Mouse (Mus musculus): ENCODE results near the gene Fam102a. TPM values are rescaled to one million over a fixed set of nuclear protein-coding genes. Genes with fewer than 3 reads are reported as not detected.

The Fam102a gene
- polyA plus RNA-seq, 1 experiment from 2014 or later, result 19.9 TPM

DNA sequence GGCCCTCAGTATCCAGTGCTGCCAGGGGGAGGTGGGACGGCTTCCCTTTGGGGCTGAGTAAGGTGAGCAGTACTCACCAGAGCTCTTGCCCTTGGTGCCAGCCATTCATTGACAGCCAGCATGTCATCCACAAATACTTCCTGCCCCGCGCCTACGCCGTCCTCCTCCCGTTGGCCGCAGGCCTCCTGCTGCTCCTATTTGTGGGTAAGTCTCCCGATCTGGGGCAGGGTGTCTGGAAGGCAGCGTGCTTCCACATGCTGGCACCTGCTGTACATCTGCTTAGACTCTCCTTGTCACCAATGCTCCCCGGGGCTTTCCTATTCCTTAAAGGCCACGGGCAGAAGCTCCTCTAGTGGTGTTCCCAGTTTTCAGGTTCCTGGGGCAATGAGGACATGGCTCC is 37.1 kb downstream of the Fam102a start:
- no peak overlapping the region for H3K9ac ChIP-seq
- WGBS, result 86% methylated on average over 11 of the region's 11 CpGs
- no peak overlapping the region for H3K4me3 ChIP-seq (ENCODE audit: low read depth, low read length)
- H3K27me3 ChIP-seq (ENCODE audit: insufficient read depth, low read length), result no peaks in the 10 kb centered on the region
- no peak for TF ChIP-seq CTCF (IDR thresholded peaks at IDR 0.05; ENCODE audit: low read depth)
- ATAC-seq (ENCODE audit: insufficient read depth) (no peak), DNase-seq (no peak)
- no peak overlapping the region for H3K27ac ChIP-seq (ENCODE audit: low read depth)
- H3K4me1 ChIP-seq (ENCODE audit: insufficient read depth), result peaks cover 3% of the 10 kb centered on the region; the same call in 1 of the 2 replicates
- H3K36me3 ChIP-seq (ENCODE audit: insufficient read depth), result peaks cover 28% of the 10 kb centered on the region
- no peaks in the 10 kb centered on the region for H3K9me3 ChIP-seq (ENCODE audit: low read depth, low read length)
- no peak overlapping the region for H3K4me2 ChIP-seq

DNA sequence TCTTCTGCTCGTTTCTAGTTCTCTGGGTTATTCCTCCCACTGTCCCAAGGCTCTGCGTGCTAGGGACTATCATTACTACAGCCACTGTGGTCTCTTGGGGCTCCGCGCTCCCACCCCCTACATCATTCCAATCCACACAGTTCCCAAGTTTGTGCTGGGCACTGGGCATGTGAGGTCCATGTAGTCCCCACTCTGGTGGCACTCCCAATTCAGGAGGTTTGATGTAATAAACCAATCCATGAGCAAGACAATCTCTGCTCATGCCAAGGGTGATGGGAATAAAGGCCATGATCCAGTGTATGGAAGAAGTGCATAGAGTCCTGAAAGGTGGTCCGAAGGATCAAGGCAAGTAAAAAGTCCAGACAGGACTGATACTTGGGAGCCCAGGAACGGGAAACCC is 39.4 kb downstream of the Fam102a start, which contains the start of gene Pip5kl1:
Gene Pip5kl1 (plus strand): TSS at position 301 of the 400 bp plus-strand sequence.
- Histone ChIP-seq H3K9ac (0 out of 2 replicates have a peak within 1 kb of the TSS, but pooled peaks have one; percentile 20), H3K27me3 (ENCODE audit: insufficient read depth, low read length) (0 out of 2 replicates have a peak, but pooled peaks cover 9% of the 10 kb centered on the region), H3K36me3 (ENCODE audit: insufficient read depth) (peaks cover 11% of the 10 kb centered on the region; the same call in 1 of the 2 replicates), H3K27ac (ENCODE audit: low read depth) (no peak within 1 kb of the TSS), H3K9me3 (ENCODE audit: low read depth, low read length) (no peaks in the 10 kb centered on the region), H3K4me3 (ENCODE audit: low read depth, low read length) (peak within 1 kb of the TSS; percentile 40), H3K4me2 (peak within 1 kb of the TSS; percentile 85), H3K4me1 (ENCODE audit: insufficient read depth) (peaks cover 3% of the 10 kb centered on the region; the same call in 1 of the 2 replicates)
- 74% methylated on average over 6 of the region's 6 CpGs for WGBS
- no peak for TF ChIP-seq CTCF (IDR thresholded peaks at IDR 0.05; ENCODE audit: low read depth)
- no peak for ATAC-seq (ENCODE audit: insufficient read depth)
- DNase-seq, result no peak

DNA sequence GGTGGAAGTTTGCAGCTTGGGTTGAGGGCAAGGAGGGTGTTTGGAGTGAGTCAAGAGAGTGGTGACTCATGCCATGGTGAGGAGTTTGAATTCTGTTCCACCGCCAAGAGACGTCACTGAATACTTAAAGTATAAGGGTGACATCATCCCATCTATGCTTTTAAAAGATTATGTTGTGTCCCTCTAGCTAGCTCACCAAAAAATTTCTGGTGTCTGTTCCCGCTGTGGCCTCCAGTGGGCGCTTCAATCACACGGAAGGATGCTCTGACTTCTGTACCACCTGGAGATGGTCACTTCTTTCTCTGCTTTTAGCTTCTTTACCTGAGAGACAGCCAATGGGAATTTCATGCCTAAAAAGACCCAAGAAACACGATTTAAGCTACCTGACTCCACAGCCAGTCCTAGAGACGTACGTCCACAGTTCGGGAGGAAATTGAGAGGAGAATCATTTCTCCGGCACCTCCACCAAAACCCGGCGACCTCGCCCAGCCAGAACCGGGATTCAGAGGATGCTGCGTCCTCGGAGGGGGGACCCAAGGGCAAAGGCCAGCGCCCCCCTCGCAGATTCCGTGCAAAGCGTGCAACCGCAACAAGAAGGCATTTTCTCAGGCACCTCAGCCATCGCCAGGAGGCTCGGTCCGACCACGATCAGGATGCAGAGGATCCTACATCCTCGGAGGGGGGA is 39.9 kb downstream of the Fam102a start:
- ATAC-seq (ENCODE audit: insufficient read depth) (no peak), DNase-seq (peak; percentile 82)
- 2% methylated on average over 26 of the region's 26 CpGs for WGBS
- Histone ChIP-seq H3K9me3 (ENCODE audit: low read depth, low read length) (no peaks in the 10 kb centered on the region), H3K9ac (0 out of 2 replicates have a peak overlapping the region, but pooled peaks have one; percentile 20), H3K27ac (ENCODE audit: low read depth) (no peak overlapping the region), H3K27me3 (ENCODE audit: insufficient read depth, low read length) (0 out of 2 replicates have a peak, but pooled peaks cover 9% of the 10 kb centered on the region), H3K4me2 (peak overlapping the region; percentile 85), H3K4me1 (ENCODE audit: insufficient read depth) (peaks cover 3% of the 10 kb centered on the region; the same call in 1 of the 2 replicates), H3K36me3 (ENCODE audit: insufficient read depth) (peaks cover 11% of the 10 kb centered on the region; the same call in 1 of the 2 replicates), H3K4me3 (ENCODE audit: low read depth, low read length) (peak overlapping the region; percentile 40)
- TF ChIP-seq CTCF (IDR thresholded peaks at IDR 0.05; ENCODE audit: low read depth), result peak; percentile 79

DNA sequence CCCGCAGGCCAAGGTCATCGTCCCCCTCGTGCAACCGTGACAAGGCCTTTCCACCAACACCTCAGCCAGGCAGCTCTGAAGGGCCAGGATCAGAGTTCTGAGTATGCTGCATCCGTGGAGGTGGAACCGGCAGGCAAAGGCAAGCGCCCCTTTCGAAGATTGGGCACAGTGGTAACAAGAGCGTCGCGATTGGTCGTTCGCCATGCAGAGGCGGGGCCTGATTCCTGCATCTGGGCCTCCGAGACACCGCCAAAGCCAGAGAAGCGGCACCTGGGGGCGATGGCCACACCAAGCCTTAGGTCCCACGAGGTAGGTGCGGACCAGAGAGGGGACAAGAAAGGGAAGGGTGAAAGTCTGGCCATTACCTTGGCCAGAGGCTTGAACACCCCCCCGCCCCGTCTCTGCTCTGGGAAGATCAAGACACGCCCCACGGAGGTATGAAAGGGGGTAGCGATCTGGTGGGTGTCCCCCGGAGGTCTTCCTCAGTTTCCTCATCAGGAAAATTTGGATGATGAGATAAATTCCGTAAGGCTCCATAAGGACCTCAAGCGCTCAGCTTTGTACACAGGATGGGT is 40.5 kb downstream of the Fam102a start, which contains the start of gene 9430097D07Rik:
Gene 9430097D07Rik (minus strand): TSS at position 99 of the 575 bp plus-strand sequence.
- peaks cover 11% of the 10 kb centered on the region; the same call in 1 of the 2 replicates for H3K36me3 ChIP-seq (ENCODE audit: insufficient read depth)
- H3K4me1 ChIP-seq (ENCODE audit: insufficient read depth), result peaks cover 3% of the 10 kb centered on the region; the same call in 1 of the 2 replicates
- WGBS, result 6% methylated on average over 28 of the region's 28 CpGs
- H3K9ac ChIP-seq, result 0 out of 2 replicates have a peak within 1 kb of the TSS, but pooled peaks have one; percentile 20
- DNase-seq (peak; percentile 73), ATAC-seq (ENCODE audit: insufficient read depth) (peak; percentile 26; the same call in 1 of the 2 replicates)
- H3K4me3 ChIP-seq (ENCODE audit: low read depth, low read length), result peak within 1 kb of the TSS; percentile 40
- H3K27ac ChIP-seq (ENCODE audit: low read depth), result no peak within 1 kb of the TSS
- peak within 1 kb of the TSS; percentile 85 for H3K4me2 ChIP-seq
- 0 out of 2 replicates have a peak, but pooled peaks cover 9% of the 10 kb centered on the region for H3K27me3 ChIP-seq (ENCODE audit: insufficient read depth, low read length)
- no peak for TF ChIP-seq CTCF (IDR thresholded peaks at IDR 0.05; ENCODE audit: low read depth)
- H3K9me3 ChIP-seq (ENCODE audit: low read depth, low read length), result no peaks in the 10 kb centered on the region

DNA sequence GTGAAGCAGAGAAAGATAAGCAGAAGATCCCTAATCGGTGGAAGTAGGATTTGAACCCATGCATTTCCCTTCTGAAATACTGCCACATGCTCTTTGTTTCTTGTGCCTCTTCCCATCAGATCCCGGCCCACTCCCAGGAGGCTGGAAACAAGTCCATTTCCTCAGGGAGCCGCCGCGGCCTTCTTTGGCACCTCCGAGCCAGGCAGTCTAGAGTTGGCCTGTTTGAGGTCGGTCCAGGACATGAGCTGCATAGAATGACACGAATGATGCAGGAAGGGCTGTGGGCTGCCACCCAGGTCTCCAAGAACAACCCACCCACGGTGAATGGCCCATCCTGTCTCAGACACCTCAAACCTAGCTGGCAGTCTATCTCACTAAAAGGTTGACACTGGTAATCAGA is 41.4 kb downstream of the Fam102a start:
- Histone ChIP-seq H3K27ac (ENCODE audit: low read depth) (no peak overlapping the region), H3K9me3 (ENCODE audit: low read depth, low read length) (no peaks in the 10 kb centered on the region), H3K9ac (no peak overlapping the region), H3K36me3 (ENCODE audit: insufficient read depth) (peaks cover 11% of the 10 kb centered on the region; the same call in 1 of the 2 replicates), H3K27me3 (ENCODE audit: insufficient read depth, low read length) (0 out of 2 replicates have a peak, but pooled peaks cover 9% of the 10 kb centered on the region), H3K4me3 (ENCODE audit: low read depth, low read length) (no peak overlapping the region), H3K4me2 (no peak overlapping the region), H3K4me1 (ENCODE audit: insufficient read depth) (peaks cover 2% of the 10 kb centered on the region; the same call in 1 of the 2 replicates)
- DNase-seq (no peak), ATAC-seq (ENCODE audit: insufficient read depth) (no peak)
- WGBS, result 80% methylated on average over 9 of the region's 9 CpGs
- no peak for TF ChIP-seq CTCF (IDR thresholded peaks at IDR 0.05; ENCODE audit: low read depth)

DNA sequence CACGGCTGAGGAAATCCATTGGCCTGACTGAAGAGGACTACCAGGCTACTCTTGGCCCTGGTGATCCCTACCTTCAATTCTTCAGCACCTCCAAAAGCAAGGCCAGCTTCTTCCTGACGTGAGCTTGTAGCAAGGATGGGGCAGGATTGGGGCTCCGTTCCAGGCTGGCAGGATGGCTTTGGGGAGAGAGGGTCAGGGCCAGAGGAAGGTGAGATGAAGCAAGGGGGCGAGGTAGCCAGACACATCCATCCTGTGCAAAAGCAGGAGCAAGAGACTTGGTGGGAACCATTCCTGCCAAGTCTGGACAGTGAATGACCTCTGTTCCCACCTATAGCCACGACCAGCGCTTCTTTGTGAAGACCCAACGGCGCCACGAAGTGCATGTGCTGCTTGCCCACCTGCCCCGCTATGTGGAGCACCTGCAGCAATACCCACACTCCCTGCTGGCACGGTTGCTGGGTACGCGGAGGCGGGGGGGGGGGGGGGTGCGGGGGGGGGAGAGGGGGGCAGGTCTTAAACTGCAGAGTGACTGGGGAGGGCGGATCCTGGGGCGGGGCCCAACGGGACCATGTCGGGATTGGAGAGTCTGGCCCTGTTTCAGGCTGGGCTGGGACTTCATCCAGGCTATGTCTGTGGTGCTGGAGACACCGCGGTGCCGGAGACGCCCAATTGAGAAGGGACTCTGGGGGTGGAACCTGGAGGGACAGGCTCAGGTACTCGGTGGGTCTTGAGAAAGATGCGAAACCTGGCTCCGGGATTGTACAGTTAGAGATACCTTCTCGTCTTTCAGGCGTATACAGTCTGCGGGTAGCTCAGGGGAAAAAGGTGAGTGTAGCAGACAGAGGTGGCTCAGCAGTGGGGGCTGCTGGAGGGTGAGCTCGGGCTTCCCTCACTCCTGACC is 43.3 kb downstream of the Fam102a start:
- DNase-seq (no peak), ATAC-seq (ENCODE audit: insufficient read depth) (no peak)
- Histone ChIP-seq H3K4me2 (no peak overlapping the region), H3K27me3 (ENCODE audit: insufficient read depth, low read length) (0 out of 2 replicates have a peak, but pooled peaks cover 15% of the 10 kb centered on the region), H3K9me3 (ENCODE audit: low read depth, low read length) (no peaks in the 10 kb centered on the region), H3K36me3 (ENCODE audit: insufficient read depth) (peaks cover 1% of the 10 kb centered on the region; the same call in 1 of the 2 replicates), H3K4me1 (ENCODE audit: insufficient read depth) (0 out of 2 replicates have a peak, but pooled peaks cover 4% of the 10 kb centered on the region), H3K4me3 (ENCODE audit: low read depth, low read length) (no peak overlapping the region), H3K27ac (ENCODE audit: low read depth) (no peak overlapping the region), H3K9ac (no peak overlapping the region)
- no peak for TF ChIP-seq CTCF (IDR thresholded peaks at IDR 0.05; ENCODE audit: low read depth)
- 36% methylated on average over 26 of the region's 30 CpGs for WGBS
